Mouse (Mus musculus) layer of hippocampus, postnatal 14 days (tissue): ENCODE results near the gene Gm4737. TPM values are rescaled to one million over a fixed set of nuclear protein-coding genes. Genes with fewer than 3 reads are reported as not detected.

ENCODE experiments used
- total RNA-seq, 2 experiments: library from RNA; stranded (reverse); gene quantifications; 2 replicates each; pipeline ENCODE4 v1.2.3; 2021

Gm4737 gene
- total RNA-seq, 2 experiments from 2014 or later = 10.3 to 11.7 TPM

Other genes starting within 250 kb of the Gm4737 start
- 1 to 10 TPM; 6.2 to 7.8 TPM for gene Phldb2, start 201.5 kb downstream of the Gm4737 start, total RNA-seq
- 10 to 100 TPM; 24.3 to 25.9 TPM for gene Plcxd2, start 144.9 kb downstream of the Gm4737 start, total RNA-seq
- under 1 TPM in 1 of 2 experiments, not detected in 1; 0.18 TPM for gene Cd96, start 34.8 kb downstream of the Gm4737 start, total RNA-seq